Comparison of ENCODE assay signal across 19 mouse cellular contexts in the genomic region with DNA sequence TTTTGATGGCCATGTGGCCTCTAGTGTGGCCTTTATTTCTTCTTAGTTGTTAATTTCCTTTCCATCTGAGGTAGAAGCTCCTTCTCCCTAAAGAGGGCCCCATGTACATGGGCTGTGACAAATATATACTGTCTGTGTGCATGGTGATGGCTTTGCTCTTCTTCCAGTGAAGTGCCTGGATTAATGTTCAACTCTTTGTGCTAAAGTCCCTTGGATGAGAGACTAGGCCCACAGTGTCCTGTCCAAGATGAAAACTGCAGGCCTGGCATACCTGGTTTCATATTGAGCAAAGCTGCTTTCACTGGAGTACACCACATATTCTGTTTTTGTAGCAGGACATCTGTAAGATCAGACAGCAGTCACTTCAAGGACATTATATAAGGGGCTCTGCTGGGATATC.
DNase-seq lines count a peak whose midpoint lies in the region; ATAC-seq and TF ChIP-seq lines count a peak whose summit lies in the region.
"Had no signal": no experiment of that assay in that cellular context is flagged by ENCODE, and none has a peak within 500 bp of the region (broad histone marks: within the 10 kb centered on the region; RNA-seq: fewer than 3 reads in every experiment).

No protein-coding gene starts in this region.

- ATAC-seq in kidney, embryonic 16.5 days (ENCODE audit: low FRiP score, low TSS enrichment): no peak
- peak; percentile 68; the same call in 1 of the 2 replicates for ATAC-seq in liver, embryonic 16.5 days (ENCODE audit: low read depth)
- no peak for ATAC-seq in liver, embryonic 11.5 days (replicated peaks; ENCODE audit: low FRiP score)
- ATAC-seq in kidney, postnatal 0 days (replicated peaks; ENCODE audit: low FRiP score, low read depth): 0 out of 2 replicates have a peak, but pooled peaks have one; percentile 33
- ATAC-seq: forebrain, embryonic 13.5 days; forebrain, postnatal 0 days had no signal

- H3K4me1 ChIP-seq in kidney, embryonic 16.5 days (ENCODE audit: insufficient read depth, low read length): no peaks in the 10 kb centered on the region
- no peaks in the 10 kb centered on the region for H3K4me1 ChIP-seq in liver, embryonic 16.5 days (ENCODE audit: control insufficient read depth, low read depth, low read length)
- no peaks in the 10 kb centered on the region for H3K4me1 ChIP-seq in liver, embryonic 11.5 days (replicated peaks; ENCODE audit: control insufficient read depth, insufficient read depth, low read length)
- H3K4me1 ChIP-seq in kidney, postnatal 0 days (replicated peaks; ENCODE audit: insufficient read depth, low read length): no peaks in the 10 kb centered on the region
- H3K4me1 ChIP-seq: embryonic facial prominence, embryonic 10.5 days; forebrain, embryonic 13.5 days; heart, embryonic 13.5 days; hindbrain, embryonic 12.5 days had no signal

- H3K27ac ChIP-seq in kidney, embryonic 16.5 days (ENCODE audit: low read length): no peak overlapping the region
- no peak overlapping the region for H3K27ac ChIP-seq in liver, embryonic 16.5 days (ENCODE audit: low read length)
- H3K27ac ChIP-seq in liver, embryonic 11.5 days (ENCODE audit: low read depth, low read length): no peak overlapping the region
- H3K27ac ChIP-seq in kidney, postnatal 0 days: no peak overlapping the region
- H3K27ac ChIP-seq: embryonic facial prominence, embryonic 10.5 days; forebrain, embryonic 13.5 days; heart, embryonic 13.5 days; hindbrain, embryonic 12.5 days had no signal

- no peak overlapping the region for H3K9ac ChIP-seq in kidney, embryonic 16.5 days (replicated peaks; ENCODE audit: low read length)
- H3K9ac ChIP-seq in liver, embryonic 16.5 days (ENCODE audit: low read depth, low read length): no peak overlapping the region
- no peak overlapping the region for H3K9ac ChIP-seq in liver, embryonic 11.5 days (ENCODE audit: low read depth, low read length)
- H3K9ac ChIP-seq in kidney, postnatal 0 days (ENCODE audit: low read depth, low read length): no peak overlapping the region
- H3K9ac ChIP-seq: forebrain, embryonic 13.5 days; forebrain, postnatal 0 days; heart, embryonic 13.5 days; hindbrain, embryonic 12.5 days had no signal

- no peaks in the 10 kb centered on the region for H3K36me3 ChIP-seq in kidney, embryonic 16.5 days (ENCODE audit: insufficient read depth, low read length)
- no peaks in the 10 kb centered on the region for H3K36me3 ChIP-seq in liver, embryonic 16.5 days (ENCODE audit: control insufficient read depth, insufficient read depth)
- no peaks in the 10 kb centered on the region for H3K36me3 ChIP-seq in liver, embryonic 11.5 days (ENCODE audit: control insufficient read depth, insufficient read depth, low read length)
- H3K36me3 ChIP-seq in kidney, postnatal 0 days (ENCODE audit: insufficient read depth, low read length): no peaks in the 10 kb centered on the region
- H3K36me3 ChIP-seq: embryonic facial prominence, embryonic 10.5 days; heart, embryonic 13.5 days; hindbrain, embryonic 12.5 days had no signal

- DNase-seq in kidney, adult 11 months: peak; percentile 35
- no peak for DNase-seq in liver, embryonic 11.5 days (ENCODE audit: low spot score)
- DNase-seq in kidney, postnatal 0 days (ENCODE audit: low spot score): no peak
- DNase-seq in kidney, postnatal 36 days: peak; percentile 19 to 52
- DNase-seq in urinary bladder, postnatal 14 days (ENCODE audit: low spot score): no peak
- no peak for DNase-seq in Muller cell, postnatal 12 days (ENCODE audit: inconsistent ontology term)
- DNase-seq: adrenal gland, adult 2 months; adrenal gland, postnatal 25 days; cerebellum, adult 18-20 months; cerebellum, postnatal 10 days; forebrain, postnatal 0 days; gastrocnemius, postnatal 14 days; heart, postnatal 4 days had no signal

- no peaks in the 10 kb centered on the region for H3K9me3 ChIP-seq in kidney, embryonic 16.5 days (ENCODE audit: low read length)
- no peaks in the 10 kb centered on the region for H3K9me3 ChIP-seq in liver, embryonic 16.5 days (replicated peaks; ENCODE audit: control insufficient read depth, low read length)
- no peaks in the 10 kb centered on the region for H3K9me3 ChIP-seq in liver, embryonic 11.5 days (ENCODE audit: control insufficient read depth, low read length)
- H3K9me3 ChIP-seq in kidney, postnatal 0 days (replicated peaks; ENCODE audit: low read length): no peaks in the 10 kb centered on the region
- H3K9me3 ChIP-seq: embryonic facial prominence, embryonic 10.5 days; forebrain, embryonic 13.5 days; heart, embryonic 13.5 days; hindbrain, embryonic 12.5 days had no signal

- no peak overlapping the region for H3K4me2 ChIP-seq in kidney, embryonic 16.5 days (replicated peaks; ENCODE audit: low read depth, low read length)
- no peak overlapping the region for H3K4me2 ChIP-seq in liver, embryonic 16.5 days (ENCODE audit: low read depth, low read length)
- H3K4me2 ChIP-seq in liver, embryonic 11.5 days: no peak overlapping the region
- H3K4me2 ChIP-seq in kidney, postnatal 0 days (ENCODE audit: low read length): no peak overlapping the region
- H3K4me2 ChIP-seq: forebrain, embryonic 13.5 days; heart, embryonic 13.5 days; hindbrain, embryonic 12.5 days had no signal

- no peak overlapping the region for H3K4me3 ChIP-seq in kidney, embryonic 16.5 days (ENCODE audit: low read length)
- no peak overlapping the region for H3K4me3 ChIP-seq in liver, embryonic 16.5 days (ENCODE audit: low read depth, low read length)
- no peak overlapping the region for H3K4me3 ChIP-seq in liver, embryonic 11.5 days (ENCODE audit: low read depth, low read length)
- no peak overlapping the region for H3K4me3 ChIP-seq in kidney, postnatal 0 days (replicated peaks; ENCODE audit: low read depth, low read length)
- H3K4me3 ChIP-seq: embryonic facial prominence, embryonic 10.5 days; forebrain, embryonic 13.5 days; heart, embryonic 13.5 days; hindbrain, embryonic 12.5 days had no signal

- H3K27me3 ChIP-seq in kidney, embryonic 16.5 days (ENCODE audit: insufficient read depth, low read length): no peaks in the 10 kb centered on the region
- H3K27me3 ChIP-seq in liver, embryonic 16.5 days (ENCODE audit: control insufficient read depth, insufficient read depth, low read depth, low read length): no peaks in the 10 kb centered on the region
- H3K27me3 ChIP-seq in liver, embryonic 11.5 days (replicated peaks; ENCODE audit: control insufficient read depth, insufficient read depth, low read length): no peaks in the 10 kb centered on the region
- no peaks in the 10 kb centered on the region for H3K27me3 ChIP-seq in kidney, postnatal 0 days (ENCODE audit: insufficient read depth, low read length)
- H3K27me3 ChIP-seq: forebrain, embryonic 13.5 days; heart, embryonic 13.5 days; hindbrain, embryonic 12.5 days had no signal

- no peak for TF ChIP-seq CTCF in kidney, postnatal 0 days (IDR thresholded peaks at IDR 0.05; ENCODE audit: low read depth)

Comparison
In these comparisons a context has a peak if more than half of its experiments do, and no peak if none do; other contexts are left out.
1. DNase-seq: peak in kidney, adult 11 months (single experiment) and kidney, postnatal 36 days (2 of 2); none in liver, embryonic 11.5 days (single experiment), kidney, postnatal 0 days (single experiment), urinary bladder, postnatal 14 days (single experiment) and Muller cell, postnatal 12 days (single experiment).
2. ATAC-seq: peak in liver, embryonic 16.5 days (single experiment) and kidney, postnatal 0 days (single experiment); none in kidney, embryonic 16.5 days (single experiment) and liver, embryonic 11.5 days (single experiment).